Mouse (Mus musculus) thymus, adult 2 months (tissue): ENCODE data around the gene Ush1g.

Experiments used
- CTCF ChIP-seq: fragments of 200-500 bp; IDR thresholded peaks from 2 replicates; pipeline ENCODE4 v1.5.1; 2012; ENCODE audit warnings: mild to moderate bottlenecking, control low read depth, low read length, moderate library complexity, borderline replicate concordance; ENCODE audit not compliant: control insufficient read depth, poor library complexity, insufficient read depth; ENCODE audit errors: extremely low read depth
- POLR2A ChIP-seq: fragments of 200-500 bp; IDR thresholded peaks from 2 replicates; pipeline ENCODE4 v1.6.1; 2012; ENCODE audit warnings: mild to moderate bottlenecking, low read length, control low read depth, moderate library complexity; ENCODE audit not compliant: control insufficient read depth, poor library complexity, insufficient read depth; ENCODE audit errors: extremely low read depth

GRCm38 (mm10) chr11:115319704-115320383 is 2.0 kb downstream of the Ush1g start:
- TF ChIP-seq CTCF = no peak
- no peak for TF ChIP-seq POLR2A
